Mouse (Mus musculus): Measurements from ENCODE around the gene Ppp1r15a. TPM values are rescaled to one million over a fixed set of nuclear protein-coding genes. Genes with fewer than 3 reads are reported as not detected.
"Not testable (repeated sequence)": the region's sequence is repeated elsewhere in the genome, so short reads cannot be mapped to it uniquely, and the experiment has no call there.

The Ppp1r15a gene
- total RNA-seq, 2 experiments from 2014 or later, result 22.0 to 22.2 TPM

- DNase-seq (ENCODE audit: low spot score in 2 of 2), result no peak
- intact Hi-C loops (cut with DNase I), result no loop called here
These were observed 27.9 kb upstream of the Ppp1r15a start for GRCm38 (mm10) chr7:45553990-45554389.

GRCm38 (mm10) chr7:45553519-45553918, 27.5 kb upstream of the Ppp1r15a start:
- no peak for DNase-seq (ENCODE audit: low spot score in 2 of 2)
- intact Hi-C loops (cut with DNase I), result no loop called here

GRCm38 (mm10) chr7:45551512-45551883, 25.4 kb upstream of the Ppp1r15a start:
- no peak for DNase-seq (ENCODE audit: low spot score in 2 of 2)
- intact Hi-C loops (cut with DNase I), result no loop called here

- intact Hi-C loops (cut with DNase I), result no loop called here
These were observed 24.9 kb upstream of the Ppp1r15a start for GRCm38 (mm10) chr7:45550821-45551511.

GRCm38 (mm10) chr7:45549641-45550436, 23.8 kb upstream of the Ppp1r15a start:
- intact Hi-C loops (cut with DNase I), result no loop called here
- no peak for DNase-seq (ENCODE audit: low spot score in 2 of 2)

More at GRCm38 (mm10) chr7:45550821-45551511, 24.9 kb upstream of the Ppp1r15a start:
- DNase-seq (ENCODE audit: low spot score in 2 of 2), result no peak

GRCm38 (mm10) chr7:45544525-45544924, 18.5 kb upstream of the Ppp1r15a start:
- intact Hi-C loops (cut with DNase I), result no loop called here
- no peak for DNase-seq (ENCODE audit: low spot score in 2 of 2)

GRCm38 (mm10) chr7:45540213-45540612, 14.1 kb upstream of the Ppp1r15a start:
- no peak for DNase-seq (ENCODE audit: low spot score in 2 of 2)
- intact Hi-C loops (cut with DNase I), result no loop called here

- no peak for DNase-seq (ENCODE audit: low spot score in 2 of 2)
- intact Hi-C loops (cut with DNase I), result no loop called here
These were observed 13.0 kb upstream of the Ppp1r15a start for GRCm38 (mm10) chr7:45539095-45539494.

GRCm38 (mm10) chr7:45538163-45539041, 12.3 kb upstream of the Ppp1r15a start:
- DNase-seq (ENCODE audit: low spot score in 2 of 2), result peak; percentile 63 to 82
- intact Hi-C loops (cut with DNase I), result no loop called here

- intact Hi-C loops (cut with DNase I), result no loop called here
- DNase-seq (ENCODE audit: low spot score in 2 of 2), result no peak
These were observed 11.5 kb upstream of the Ppp1r15a start for GRCm38 (mm10) chr7:45537602-45538001.

- no peak for DNase-seq (ENCODE audit: low spot score in 2 of 2)
- intact Hi-C loops (cut with DNase I), result no loop called here
These were observed 9.6 kb upstream of the Ppp1r15a start for GRCm38 (mm10) chr7:45535676-45536075.

GRCm38 (mm10) chr7:45530643-45531042, 4.6 kb upstream of the Ppp1r15a start:
- intact Hi-C loops (cut with DNase I), result no loop called here
- no peak for DNase-seq (ENCODE audit: low spot score in 2 of 2)

GRCm38 (mm10) chr7:45529461-45529860, 3.4 kb upstream of the Ppp1r15a start:
- DNase-seq (ENCODE audit: low spot score in 2 of 2), result no peak
- intact Hi-C loops (cut with DNase I), result no loop called here

- intact Hi-C loops (cut with DNase I); DNase-seq (ENCODE audit: low spot score in 2 of 2): not testable (repeated sequence)
These were observed 1.1 kb upstream of the Ppp1r15a start for GRCm38 (mm10) chr7:45527169-45527568.

- intact Hi-C loops (cut with DNase I), result no loop called here
- no peak for DNase-seq (ENCODE audit: low spot score in 2 of 2)
These were observed 529 bp upstream of the Ppp1r15a start for GRCm38 (mm10) chr7:45526474-45527120.

- no peak for DNase-seq (ENCODE audit: low spot score in 2 of 2)
- intact Hi-C loops (cut with DNase I), result loop anchor here (5.0 kb wide), 1 partner anchor 48 kb away; no protein-coding TSS in a partner anchor
These were observed 1.0 kb downstream of the Ppp1r15a start for GRCm38 (mm10) chr7:45524841-45525621.

- no peak for DNase-seq (ENCODE audit: low spot score in 2 of 2)
- intact Hi-C loops (cut with DNase I), result loop anchor here (5.0 kb wide), 1 partner anchor 46 kb away; no protein-coding TSS in a partner anchor
These were observed 2.3 kb downstream of the Ppp1r15a start for GRCm38 (mm10) chr7:45523678-45524170.

GRCm38 (mm10) chr7:45522957-45523676, 3.0 kb downstream of the Ppp1r15a start:
- intact Hi-C loops (cut with DNase I), result loop anchor here (5.0 kb wide), 1 partner anchor 46 kb away; no protein-coding TSS in a partner anchor

More at GRCm38 (mm10) chr7:45522957-45523676, 3.0 kb downstream of the Ppp1r15a start:
- no peak for DNase-seq (ENCODE audit: low spot score in 2 of 2)
